Mouse (Mus musculus): ENCODE data around the gene Vasn.

- TF ChIP-seq EP300 (optimal IDR thresholded peaks at IDR 0.05) (no peak), CTCF (IDR thresholded peaks at IDR 0.05; ENCODE audit: low read depth) (no peak)
Observed at GRCm38 (mm10) chr16:4651624-4652023, 11.9 kb downstream of the Vasn start.
